Mouse (Mus musculus) limb, embryonic 12.5 days (tissue): ENCODE measurements at regions not wholly inside any gene's neighbourhood (a gene's known extent, or its start where the extent isn't known, plus 50 kb on each side); places are given as distances from the start of the nearest gene placed in this dataset.

ENCODE experiments used
- ATAC-seq: fragments of 200-750 bp; cut with Nextera tagmentation; 2 replicates; pipeline ENCODE4 v1.8.0; 2017; ENCODE audit warnings: low read depth, moderate TSS enrichment; ENCODE audit not compliant: insufficient number of reproducible peaks, insufficient read depth, low FRiP score, low TSS enrichment
- H3K27ac ChIP-seq: fragments of 300-500 bp; sonication (generic); 2 replicates; pipeline ENCODE4 v1.5.1; 2016; ENCODE audit warnings: mild to moderate bottlenecking, moderate library complexity
- H3K27me3 ChIP-seq: fragments of 300-500 bp; sonication (generic); 2 replicates; pipeline ENCODE4 v1.6.1; 2016; ENCODE audit warnings: mild to moderate bottlenecking, moderate library complexity
- H3K36me3 ChIP-seq: fragments of 300-500 bp; sonication (generic); 2 replicates; pipeline ENCODE4 v1.6.1; 2016; ENCODE audit warnings: mild to moderate bottlenecking, moderate library complexity
- H3K4me1 ChIP-seq: fragments of 300-500 bp; sonication (generic); replicated peaks from 2 replicates; pipeline ENCODE4 v1.6.1; 2016
- H3K4me2 ChIP-seq: fragments of 300-500 bp; sonication (generic); 2 replicates; pipeline ENCODE4 v1.6.1; 2016; ENCODE audit warnings: mild to moderate bottlenecking, moderate library complexity
- H3K4me3 ChIP-seq: fragments of 300-500 bp; sonication (generic); replicated peaks from 2 replicates; pipeline ENCODE4 v1.5.1; 2016; ENCODE audit warnings: mild to moderate bottlenecking
- H3K9ac ChIP-seq: fragments of 300-500 bp; sonication (generic); replicated peaks from 2 replicates; pipeline ENCODE4 v1.6.1; 2016; ENCODE audit warnings: mild to moderate bottlenecking, moderate library complexity
- H3K9me3 ChIP-seq: fragments of 300-500 bp; sonication (generic); 2 replicates; pipeline ENCODE4 v1.6.1; 2016; ENCODE audit warnings: mild to moderate bottlenecking, moderate library complexity
- WGBS: fragments of 180-500 bp; shearing (Covaris S2); methylation state at CpG from one replicate; pipeline ENCODE4 v1.1.7; 2016; 5-methylcytosine and 5-hydroxymethylcytosine counted together

DNA sequence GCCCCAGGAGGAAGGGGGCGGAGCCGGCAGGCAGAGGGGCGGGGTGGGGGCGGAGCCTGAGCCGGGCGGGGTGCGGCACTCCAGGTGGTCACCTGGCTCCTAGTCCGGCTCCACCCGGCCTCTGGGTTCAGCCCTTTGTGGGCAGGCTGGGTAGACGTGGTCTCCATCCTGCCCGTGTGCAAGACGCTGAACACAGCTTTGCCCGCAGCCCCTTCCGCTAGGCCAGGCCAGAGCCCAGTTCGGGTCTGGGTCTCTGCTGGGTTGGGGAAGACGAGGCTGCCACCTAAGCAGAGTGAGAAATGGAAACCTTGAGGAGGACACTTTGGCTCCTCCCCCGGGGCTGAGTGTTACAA lies 161.4 kb upstream of the Nfe2l3 start:
- Histone ChIP-seq H3K9ac (peak overlapping the region; percentile 81; the same call in 1 of the 2 replicates), H3K4me2 (peak overlapping the region; percentile 83), H3K4me3 (peak overlapping the region; percentile 80), H3K4me1 (peaks cover 12% of the 10 kb centered on the region), H3K27ac (peak overlapping the region; percentile 89), H3K27me3 (no peaks in the 10 kb centered on the region), H3K36me3 (no peaks in the 10 kb centered on the region), H3K9me3 (no peaks in the 10 kb centered on the region)
- 1% methylated on average over 17 of the region's 17 CpGs for WGBS
- peak; percentile 84 for ATAC-seq

DNA sequence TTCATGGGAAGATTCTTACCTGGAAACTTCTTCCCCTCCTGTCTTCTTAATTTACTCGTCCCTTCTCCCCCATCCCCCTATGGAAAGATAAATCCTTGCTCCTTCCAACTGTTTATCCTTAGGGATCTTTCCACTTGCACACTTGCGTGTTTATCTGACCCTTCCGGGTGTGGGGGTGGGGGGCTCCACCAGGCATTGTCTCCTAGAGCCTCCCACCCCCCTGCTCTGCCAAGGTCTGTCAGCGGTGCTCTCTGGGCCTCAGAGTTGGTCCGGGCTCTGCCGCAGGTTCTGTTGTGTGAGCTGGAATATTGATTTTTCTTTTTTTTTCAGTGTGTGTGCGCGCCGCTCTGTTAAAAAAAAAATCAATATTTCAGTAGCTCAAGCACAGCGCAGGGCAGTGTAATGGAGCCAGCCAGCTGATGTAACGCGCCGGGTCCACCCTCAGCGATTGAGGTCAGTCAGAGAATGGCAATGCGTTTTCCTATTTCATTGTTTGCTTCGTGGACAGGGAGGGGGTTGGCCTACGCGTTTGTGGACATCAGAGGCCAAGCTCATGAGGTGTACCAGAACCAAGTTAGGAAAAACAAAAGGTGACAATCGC lies 160.2 kb upstream of the Nfe2l3 start:
- no peak for ATAC-seq
- Histone ChIP-seq H3K9ac (no peak overlapping the region), H3K27me3 (no peaks in the 10 kb centered on the region), H3K4me3 (no peak overlapping the region), H3K27ac (no peak overlapping the region), H3K36me3 (no peaks in the 10 kb centered on the region), H3K9me3 (no peaks in the 10 kb centered on the region), H3K4me1 (peaks cover 12% of the 10 kb centered on the region), H3K4me2 (no peak overlapping the region)
- WGBS: 88% methylated on average over 19 of the region's 19 CpGs

DNA sequence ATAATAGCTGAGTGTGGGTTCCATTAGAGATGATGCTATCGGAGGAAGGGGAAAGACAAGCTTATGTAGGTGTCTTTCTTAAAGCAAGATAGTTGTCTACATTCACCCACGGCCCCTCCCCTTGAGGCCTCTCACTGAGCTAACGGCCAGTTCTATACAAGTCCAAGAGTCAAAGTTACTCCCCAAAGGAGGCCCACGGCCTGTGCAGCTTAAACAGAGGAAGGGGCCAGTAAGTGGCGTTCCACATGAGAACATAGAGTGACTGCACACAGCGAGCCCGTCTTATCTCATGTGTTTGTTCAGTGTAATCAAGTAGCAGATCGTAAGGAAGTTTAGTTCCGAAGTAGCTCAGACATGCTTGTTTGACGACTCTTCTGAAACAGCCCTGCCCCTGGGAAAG lies 153.0 kb upstream of the Nfe2l3 start:
- no peak for ATAC-seq
- H3K9ac ChIP-seq: no peak overlapping the region
- H3K27me3 ChIP-seq: no peaks in the 10 kb centered on the region
- H3K4me1 ChIP-seq: peaks cover 11% of the 10 kb centered on the region
- no peak overlapping the region for H3K4me3 ChIP-seq
- H3K4me2 ChIP-seq: no peak overlapping the region
- no peak overlapping the region for H3K27ac ChIP-seq
- no peaks in the 10 kb centered on the region for H3K9me3 ChIP-seq
- 84% methylated on average over 10 of the region's 10 CpGs for WGBS
- H3K36me3 ChIP-seq: no peaks in the 10 kb centered on the region

DNA sequence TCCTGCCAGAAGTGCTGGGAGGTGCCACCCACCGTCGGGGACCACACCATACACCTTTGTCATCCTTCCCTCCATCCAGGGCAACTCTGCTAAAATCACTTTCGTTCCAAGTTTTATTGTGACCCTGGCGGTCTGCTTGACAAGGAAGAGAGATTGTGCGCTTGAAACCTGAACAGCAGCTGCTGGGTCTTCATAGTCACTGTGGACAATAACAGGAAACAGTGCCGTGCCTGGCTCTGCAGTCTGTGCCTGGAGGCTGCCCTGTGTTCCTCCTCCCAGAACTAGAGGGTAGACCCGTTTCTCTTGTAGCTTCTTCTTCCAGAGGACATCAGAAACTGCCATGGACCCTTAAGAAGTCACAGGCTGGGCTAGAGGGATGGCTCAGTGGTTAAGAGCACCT lies 152.2 kb upstream of the Nfe2l3 start:
- no peak for ATAC-seq
- H3K9ac ChIP-seq: no peak overlapping the region
- H3K36me3 ChIP-seq: no peaks in the 10 kb centered on the region
- H3K4me3 ChIP-seq: no peak overlapping the region
- H3K4me1 ChIP-seq: peaks cover 18% of the 10 kb centered on the region
- WGBS: 64% methylated on average over 7 of the region's 7 CpGs
- no peaks in the 10 kb centered on the region for H3K9me3 ChIP-seq
- H3K27me3 ChIP-seq: no peaks in the 10 kb centered on the region
- no peak overlapping the region for H3K27ac ChIP-seq
- H3K4me2 ChIP-seq: no peak overlapping the region

DNA sequence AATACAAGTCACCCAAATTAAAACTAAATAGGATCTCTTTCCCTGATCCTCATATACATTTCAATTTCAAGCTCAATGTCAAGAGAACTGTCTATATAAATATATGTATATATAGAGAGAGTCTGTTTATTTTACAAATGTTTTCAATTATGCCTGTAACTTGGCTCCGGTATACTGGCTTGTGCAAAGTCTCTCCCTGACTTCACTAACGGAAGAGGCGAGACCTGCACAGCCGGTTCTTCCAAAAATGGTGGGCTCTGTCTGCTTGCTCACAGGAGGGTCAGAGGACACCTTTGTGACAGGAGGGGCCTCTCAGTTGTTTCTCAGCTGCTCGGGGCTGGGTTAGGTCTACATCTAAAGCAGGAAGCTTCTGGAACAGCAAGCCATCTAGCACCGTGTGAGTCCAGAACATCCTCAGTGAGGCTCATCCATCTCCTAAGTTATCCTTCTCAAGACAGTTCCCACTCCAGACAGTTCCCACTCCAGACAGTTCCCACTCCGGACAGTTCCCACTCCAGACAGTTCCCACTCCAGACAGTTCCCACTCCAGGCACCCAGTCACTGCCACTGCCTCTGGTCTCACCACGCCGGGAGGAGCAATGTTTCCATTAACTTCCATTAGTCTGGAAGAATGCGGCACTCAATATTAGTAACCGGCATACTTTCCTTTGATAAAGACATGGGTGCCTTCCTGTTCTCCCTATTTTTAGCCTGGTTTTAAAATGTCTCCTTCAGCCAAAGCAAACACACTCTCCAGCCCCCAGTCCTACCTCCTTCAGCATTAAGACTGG lies 148.4 kb upstream of the Nfe2l3 start:
- 64% methylated on average over 11 of the region's 11 CpGs for WGBS
- H3K9me3 ChIP-seq: no peaks in the 10 kb centered on the region
- ATAC-seq: no peak

DNA sequence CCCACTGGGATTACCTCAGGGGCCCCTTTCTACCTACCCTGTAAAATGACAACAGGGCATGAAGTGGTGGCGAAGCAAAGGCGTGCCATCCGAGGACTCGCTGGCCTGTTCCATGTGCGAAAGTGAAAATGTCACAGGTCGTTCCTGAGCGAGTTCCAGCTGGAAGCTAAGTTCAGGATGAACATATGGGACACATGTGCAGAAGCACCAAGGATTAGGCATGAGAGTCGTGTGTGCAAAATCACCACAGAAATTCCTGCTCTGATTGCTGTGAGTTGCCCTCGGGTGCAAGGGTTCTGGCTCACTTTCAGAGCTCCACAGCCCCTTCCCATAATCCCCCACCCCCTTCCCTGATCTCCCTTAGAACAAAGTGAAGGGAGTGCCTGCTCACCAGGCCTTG lies 147.6 kb upstream of the Nfe2l3 start:
- H3K4me3 ChIP-seq: no peak overlapping the region
- no peaks in the 10 kb centered on the region for H3K27me3 ChIP-seq
- H3K9ac ChIP-seq: no peak overlapping the region
- no peaks in the 10 kb centered on the region for H3K36me3 ChIP-seq
- no peak overlapping the region for H3K27ac ChIP-seq
- no peak for ATAC-seq
- WGBS: 63% methylated on average over 9 of the region's 9 CpGs
- no peaks in the 10 kb centered on the region for H3K9me3 ChIP-seq
- peaks cover 29% of the 10 kb centered on the region for H3K4me1 ChIP-seq
- no peak overlapping the region for H3K4me2 ChIP-seq

More for the DNA sequence above, 148.4 kb upstream of the Nfe2l3 start:
- Histone ChIP-seq H3K27me3 (no peaks in the 10 kb centered on the region), H3K4me3 (no peak overlapping the region), H3K9ac (no peak overlapping the region; the same call in 1 of the 2 replicates), H3K36me3 (no peaks in the 10 kb centered on the region), H3K4me2 (no peak overlapping the region), H3K4me1 (peaks cover 29% of the 10 kb centered on the region), H3K27ac (no peak overlapping the region)

DNA sequence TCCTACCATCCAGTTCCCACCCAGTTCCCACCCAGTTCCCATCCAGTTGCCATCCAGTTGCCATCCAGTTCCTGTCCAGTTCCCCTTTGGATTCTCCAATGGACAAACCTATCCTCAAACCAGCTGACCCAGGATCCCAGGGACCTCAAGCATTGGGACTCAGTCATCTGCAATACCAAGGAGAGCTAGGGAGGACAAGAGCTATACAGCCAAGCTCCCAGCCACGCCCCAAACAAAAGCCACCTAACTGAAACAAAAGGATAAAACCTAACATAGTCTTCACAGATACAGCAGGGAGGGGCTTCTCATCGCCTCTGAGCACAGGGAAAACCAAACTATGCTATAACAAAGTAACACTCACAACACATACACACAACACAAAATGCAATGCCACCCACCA lies 145.6 kb upstream of the Nfe2l3 start:
- WGBS: 73% methylated on average over 2 of the region's 2 CpGs
- Histone ChIP-seq H3K27me3 (no peaks in the 10 kb centered on the region), H3K9ac (no peak overlapping the region), H3K4me1 (peaks cover 24% of the 10 kb centered on the region), H3K4me3 (no peak overlapping the region), H3K27ac (no peak overlapping the region), H3K9me3 (no peaks in the 10 kb centered on the region), H3K36me3 (no peaks in the 10 kb centered on the region), H3K4me2 (no peak overlapping the region)
- no peak for ATAC-seq

DNA sequence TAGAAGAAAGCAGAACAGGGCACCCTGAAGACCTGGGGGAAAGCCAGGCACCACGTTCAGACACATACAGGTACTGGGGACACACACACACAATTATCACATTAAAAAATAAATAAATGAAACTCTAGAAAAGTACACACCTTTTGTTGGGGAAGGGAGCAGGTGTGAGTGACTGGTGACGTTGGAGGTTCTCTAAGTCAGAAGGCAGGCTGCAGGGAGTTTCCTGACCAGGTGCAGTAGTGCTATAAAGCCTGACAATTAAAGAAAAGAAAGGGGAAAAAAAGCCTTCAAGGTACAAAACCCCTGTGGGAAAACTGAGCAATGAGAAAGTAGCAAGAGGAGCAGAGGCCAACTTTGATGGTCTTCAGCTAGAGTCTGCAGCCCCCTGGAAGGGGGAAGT lies 145.1 kb upstream of the Nfe2l3 start:
- Histone ChIP-seq H3K27ac (no peak overlapping the region), H3K4me1 (peaks cover 24% of the 10 kb centered on the region), H3K36me3 (no peaks in the 10 kb centered on the region), H3K9ac (no peak overlapping the region), H3K9me3 (no peaks in the 10 kb centered on the region), H3K27me3 (no peaks in the 10 kb centered on the region), H3K4me2 (no peak overlapping the region), H3K4me3 (no peak overlapping the region)
- no peak for ATAC-seq
- 36% methylated on average over 2 of the region's 2 CpGs for WGBS

DNA sequence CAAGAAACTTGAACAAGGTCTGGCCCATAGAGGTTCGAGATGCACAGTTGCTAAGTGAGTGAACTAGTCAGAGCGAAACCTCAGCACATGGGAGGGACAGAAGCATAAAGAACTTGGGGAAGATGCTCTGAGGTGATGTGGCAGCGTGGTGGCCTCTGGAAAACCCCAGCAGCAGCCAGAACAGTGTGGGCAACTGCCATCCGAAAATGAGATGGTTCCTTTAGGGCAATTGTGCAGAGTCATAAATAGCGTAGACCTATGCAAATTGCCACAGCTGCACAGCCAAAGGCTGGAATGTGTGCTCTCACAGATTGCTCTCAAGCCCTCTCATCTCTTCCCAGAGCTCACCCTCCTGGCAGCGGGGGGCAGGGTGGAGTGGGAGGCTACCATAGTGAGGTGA lies 144.7 kb upstream of the Nfe2l3 start:
- no peaks in the 10 kb centered on the region for H3K27me3 ChIP-seq
- 50% methylated on average over 6 of the region's 6 CpGs for WGBS
- ATAC-seq: no peak
- H3K4me1 ChIP-seq: peaks cover 24% of the 10 kb centered on the region
- no peak overlapping the region for H3K27ac ChIP-seq
- no peak overlapping the region for H3K4me3 ChIP-seq
- no peak overlapping the region for H3K4me2 ChIP-seq
- H3K9ac ChIP-seq: no peak overlapping the region
- no peaks in the 10 kb centered on the region for H3K36me3 ChIP-seq
- no peaks in the 10 kb centered on the region for H3K9me3 ChIP-seq

DNA sequence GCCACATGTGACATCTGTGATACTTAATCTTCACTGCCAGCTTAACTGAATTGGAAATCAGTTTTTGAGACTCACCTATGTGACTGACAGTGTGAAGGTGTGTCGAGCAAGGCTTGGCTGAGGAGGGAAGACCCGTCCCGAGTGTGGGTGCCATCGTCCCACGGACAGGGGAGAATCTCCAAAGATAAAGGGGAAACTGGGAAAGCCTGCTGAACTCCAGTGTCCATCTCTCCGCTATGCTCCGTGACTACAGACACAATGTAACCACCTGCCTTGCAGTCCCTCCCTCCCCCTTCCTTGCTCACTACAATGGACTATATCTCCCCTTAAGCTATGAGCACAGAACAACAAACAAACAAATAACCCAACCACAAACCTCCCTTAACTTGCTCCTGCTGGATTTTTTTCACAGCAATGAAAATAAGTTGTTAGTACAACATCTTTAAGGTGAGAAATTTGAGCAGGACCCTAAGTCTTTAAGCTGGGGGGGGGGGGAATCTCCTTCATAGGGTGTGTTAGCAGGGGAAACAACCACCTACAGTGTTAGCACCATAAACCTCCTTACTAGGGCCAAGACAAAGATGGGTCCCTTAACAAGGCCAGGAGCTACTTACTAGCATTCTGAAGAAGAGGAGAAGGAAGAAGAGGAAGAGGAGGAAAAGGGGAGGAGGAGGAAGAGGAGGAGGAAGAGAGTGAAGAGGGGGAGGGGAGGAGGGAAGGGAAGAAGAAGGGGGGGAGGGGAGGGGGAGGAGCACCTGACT lies 144.0 kb upstream of the Nfe2l3 start:
- WGBS: 83% methylated on average over 7 of the region's 7 CpGs
- H3K27ac ChIP-seq: no peak overlapping the region

DNA sequence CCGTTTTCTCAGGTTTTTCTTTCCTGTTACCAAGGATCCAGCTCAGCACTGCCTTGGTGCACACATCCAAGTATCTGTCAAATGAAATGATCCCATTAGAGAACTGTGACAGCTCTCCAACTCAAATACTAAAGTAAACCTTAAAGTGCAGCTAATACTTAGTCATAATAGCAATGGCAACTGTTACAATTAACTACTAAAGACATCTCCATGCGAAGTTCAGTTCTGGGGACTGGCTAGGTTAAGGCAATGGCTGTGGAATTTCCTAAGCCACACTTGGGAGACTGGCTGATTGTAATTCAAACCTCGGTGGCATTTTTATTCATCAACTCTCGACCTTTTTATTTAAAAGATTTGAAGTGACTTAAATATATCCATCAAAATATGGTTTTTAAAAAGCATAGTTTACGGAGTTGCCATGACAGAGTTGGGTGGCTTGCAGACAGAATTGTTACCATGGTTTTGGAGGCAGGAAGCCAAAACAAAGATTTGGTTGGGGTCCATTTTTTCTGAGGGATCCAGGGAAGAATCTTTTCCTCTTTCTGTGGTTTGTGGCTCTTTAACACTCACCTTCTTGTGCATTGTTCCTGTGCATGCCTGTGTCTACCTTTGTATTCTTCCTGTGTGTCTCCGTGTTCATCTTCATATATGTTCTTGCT lies 143.3 kb upstream of the Nfe2l3 start:
- no peaks in the 10 kb centered on the region for H3K9me3 ChIP-seq
- no peak overlapping the region for H3K4me2 ChIP-seq
- no peak for ATAC-seq
- H3K27me3 ChIP-seq: no peaks in the 10 kb centered on the region
- H3K4me3 ChIP-seq: no peak overlapping the region
- no peak overlapping the region for H3K27ac ChIP-seq
- H3K9ac ChIP-seq: no peak overlapping the region
- no peaks in the 10 kb centered on the region for H3K36me3 ChIP-seq
- H3K4me1 ChIP-seq: peaks cover 21% of the 10 kb centered on the region
- 70% methylated on average over 6 of the region's 6 CpGs for WGBS

More for the DNA sequence above, 144.0 kb upstream of the Nfe2l3 start:
- Histone ChIP-seq H3K9me3 (no peaks in the 10 kb centered on the region), H3K36me3 (no peaks in the 10 kb centered on the region), H3K4me2 (no peak overlapping the region), H3K4me1 (peaks cover 24% of the 10 kb centered on the region), H3K9ac (no peak overlapping the region), H3K27me3 (no peaks in the 10 kb centered on the region), H3K4me3 (no peak overlapping the region)
- no peak for ATAC-seq
